Mouse (Mus musculus) frontal cortex, adult 2 months (tissue): ENCODE results near the gene Acot11. TPM values are rescaled to one million over a fixed set of nuclear protein-coding genes. Genes with fewer than 3 reads are reported as not detected.

Experiments used
- DNase-seq, 2 experiments: peaks; one replicate each; pipeline ENCODE4 v3.0.0; 2022; ENCODE audit warnings: low spot score in 1 of 2; ENCODE audit errors: extremely low spot score in 1 of 2
- polyA plus RNA-seq: library from polyadenylated mRNA; depleted of rRNA; stranded (reverse); fragments of >200 nt; gene quantifications from 2 replicates; pipeline ENCODE4 v1.2.3, GENCODE M21; 2012; rRNA removed

Acot11 gene
- polyA plus RNA-seq, result 19.4 and 21.4 TPM in 2 replicates

DNA sequence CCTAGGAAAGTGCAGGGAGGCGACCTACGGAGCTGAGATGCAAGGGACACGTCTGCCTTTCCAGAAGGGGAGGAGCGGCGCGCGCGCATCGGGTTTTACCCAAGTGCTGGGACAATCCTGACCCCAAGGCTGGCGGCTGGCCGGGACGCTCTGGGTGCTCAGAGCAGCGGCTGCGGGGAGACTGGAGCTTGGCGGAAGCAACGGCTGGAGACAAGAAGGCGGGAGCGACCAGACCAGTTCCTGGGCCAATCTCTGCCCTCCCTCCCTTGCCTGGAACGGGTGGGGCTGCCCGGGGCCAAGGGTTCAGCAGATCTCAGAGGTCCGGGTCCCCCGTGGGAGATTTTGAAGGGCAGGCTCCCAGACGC lies at the start of gene Acot11:
Acot11 (minus strand) TSS at position 89 of the 365 bp plus-strand sequence.
- no peak for DNase-seq

DNA sequence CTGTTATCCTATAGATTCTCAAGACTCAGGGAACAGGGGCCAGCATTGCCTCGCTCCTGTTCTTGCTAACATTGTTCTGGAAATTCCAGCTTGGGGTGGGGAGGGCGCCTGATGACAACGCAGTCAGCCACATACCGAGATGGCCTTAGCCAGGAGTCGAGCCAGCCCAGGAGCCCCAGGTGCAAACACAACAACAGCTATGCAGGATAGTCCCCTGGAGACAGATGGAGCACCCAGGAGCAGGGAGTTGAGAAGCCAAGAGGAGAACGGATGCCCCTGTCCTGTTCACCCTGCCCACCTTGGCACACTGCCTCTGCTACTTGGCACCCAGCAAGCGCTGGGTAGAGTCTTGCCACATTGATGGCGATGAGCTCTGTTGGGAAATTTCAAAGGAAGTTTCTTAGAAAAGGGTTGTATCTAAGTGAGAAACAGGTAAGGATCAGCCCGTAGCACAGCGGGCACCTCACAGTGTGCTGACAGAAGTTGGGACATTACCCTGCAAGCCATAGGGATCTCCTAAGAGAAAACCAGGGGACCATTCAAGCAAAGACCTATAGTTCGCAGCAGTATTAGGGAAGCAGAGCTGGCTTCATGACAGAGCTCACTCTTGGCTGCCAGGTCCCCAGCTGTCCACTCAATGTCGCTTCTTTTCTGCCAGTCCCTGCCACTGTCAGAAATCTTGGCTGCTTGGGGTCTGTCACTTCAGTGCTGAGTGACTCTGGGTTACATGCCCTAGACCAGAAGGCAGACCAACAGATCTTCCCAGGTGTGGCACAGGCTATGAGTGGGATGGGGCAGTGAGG lies 43.7 kb upstream of the Acot11 start:
- no peak for DNase-seq

DNA sequence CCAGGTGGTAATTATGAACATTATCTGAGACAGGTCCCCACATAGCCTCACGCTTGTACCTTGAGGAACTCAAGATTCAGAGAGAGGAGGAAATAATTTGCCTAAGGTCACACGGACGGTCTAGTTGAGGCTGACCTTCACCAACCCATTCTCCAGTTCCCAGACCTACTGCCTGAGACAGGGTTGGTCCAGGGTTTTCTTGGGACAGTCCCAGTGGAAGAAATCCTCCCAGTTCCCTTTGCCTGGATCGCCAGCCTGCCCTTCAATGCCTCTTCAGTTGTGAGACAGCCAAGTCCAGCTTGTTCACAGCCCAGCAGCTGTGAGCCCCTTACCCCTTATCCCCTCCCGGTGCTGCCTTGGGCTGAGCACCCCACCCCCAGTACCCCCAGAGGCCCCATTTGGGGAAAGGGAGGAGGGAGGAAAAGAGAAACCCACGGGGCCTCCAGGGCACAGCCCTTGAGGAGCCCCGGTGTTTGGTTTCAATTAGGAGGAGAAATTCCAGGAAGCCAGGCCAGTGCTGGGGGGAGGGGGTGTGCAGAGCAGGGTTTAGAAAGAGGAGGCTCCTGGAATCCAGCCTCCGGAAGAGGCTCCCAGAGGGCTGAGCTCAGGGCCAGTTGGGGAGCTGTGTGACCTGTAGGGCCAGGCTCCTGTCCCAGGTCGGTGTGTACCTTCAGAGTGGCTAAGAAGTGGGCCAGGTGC lies 42.9 kb upstream of the Acot11 start:
- no peak for DNase-seq

- no peak for DNase-seq
These were observed 37.8 kb upstream of the Acot11 start for GRCm38 (mm10) chr4:106842561-106842960.

- no peak for DNase-seq
These were observed 37.1 kb upstream of the Acot11 start for GRCm38 (mm10) chr4:106841856-106842255.

DNA sequence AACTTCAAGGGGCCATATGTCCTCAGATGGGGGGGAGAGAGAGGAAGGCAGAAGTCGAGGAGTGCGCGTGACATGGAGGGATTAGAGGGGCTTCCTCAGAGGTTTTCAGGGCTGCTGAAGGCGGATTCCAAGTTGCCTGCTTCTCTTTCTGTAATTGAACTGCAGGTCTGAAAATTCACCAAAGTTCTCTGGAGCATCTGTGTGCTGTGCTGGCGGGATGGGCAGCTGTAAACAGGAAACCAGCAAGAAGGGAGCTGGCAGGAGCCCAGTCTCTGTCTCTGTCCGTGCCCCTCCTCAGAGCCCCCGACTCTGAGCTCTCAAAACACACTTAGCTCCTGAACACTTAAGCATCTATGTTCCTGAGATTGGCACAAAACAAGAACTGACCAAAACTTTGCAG lies 36.5 kb upstream of the Acot11 start:
- DNase-seq, result no peak

DNA sequence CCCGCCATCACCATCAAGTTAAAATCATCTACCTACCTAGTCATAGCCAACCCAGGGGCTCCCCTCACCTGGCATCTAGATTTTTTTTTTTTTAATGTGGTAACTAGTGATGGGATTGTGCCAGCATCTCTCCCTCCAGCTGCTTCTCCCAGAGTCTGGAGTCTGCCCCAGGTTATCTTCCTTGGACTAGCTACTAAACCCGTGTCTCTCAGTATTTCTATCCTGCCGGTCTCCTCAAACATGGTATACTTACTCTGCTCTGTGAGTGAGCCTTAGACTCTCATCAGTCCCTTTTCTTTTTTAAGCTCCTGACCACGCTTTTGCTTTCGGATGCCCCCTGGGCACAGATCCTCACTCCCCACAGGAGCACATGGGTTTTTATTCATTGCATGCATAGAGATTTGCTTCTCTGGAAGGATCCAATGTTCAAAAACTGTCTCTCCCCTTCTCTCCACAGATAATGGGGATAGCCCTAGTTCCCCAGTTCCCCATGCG lies 35.9 kb upstream of the Acot11 start:
- no peak for DNase-seq

DNA sequence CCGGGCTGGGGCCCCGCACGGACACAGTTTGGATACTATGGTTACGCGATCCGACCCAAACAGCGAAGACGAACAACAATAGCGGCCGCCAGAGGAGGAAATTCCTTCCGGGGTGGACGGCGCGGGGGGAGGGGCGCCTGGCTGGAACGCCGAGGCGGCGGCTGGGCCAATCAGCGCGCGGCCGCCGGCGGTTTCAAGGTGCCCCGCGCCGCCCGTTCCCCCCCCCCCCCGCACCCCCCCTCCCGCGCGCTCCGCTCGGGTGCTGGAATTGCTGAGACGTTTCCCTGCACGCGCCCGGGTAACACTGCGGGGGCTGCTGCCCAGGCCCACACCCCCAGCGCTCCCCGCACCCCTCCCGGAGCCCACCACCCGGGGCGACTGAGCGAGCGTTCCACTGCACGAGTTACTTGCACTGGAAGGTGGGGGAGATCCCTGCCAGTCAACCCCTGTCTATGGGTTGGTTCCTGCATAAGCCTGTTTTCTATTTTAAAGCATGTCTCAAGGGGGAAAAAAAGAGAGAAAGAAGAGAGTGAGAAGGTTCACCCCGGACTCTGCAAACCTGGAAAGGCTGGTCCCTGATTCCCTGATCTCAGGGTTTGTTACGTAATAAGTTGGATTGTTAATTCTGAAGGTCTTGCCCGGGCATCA lies 35.3 kb upstream of the Acot11 start:
- DNase-seq, result peak; percentile 60 to 90

DNA sequence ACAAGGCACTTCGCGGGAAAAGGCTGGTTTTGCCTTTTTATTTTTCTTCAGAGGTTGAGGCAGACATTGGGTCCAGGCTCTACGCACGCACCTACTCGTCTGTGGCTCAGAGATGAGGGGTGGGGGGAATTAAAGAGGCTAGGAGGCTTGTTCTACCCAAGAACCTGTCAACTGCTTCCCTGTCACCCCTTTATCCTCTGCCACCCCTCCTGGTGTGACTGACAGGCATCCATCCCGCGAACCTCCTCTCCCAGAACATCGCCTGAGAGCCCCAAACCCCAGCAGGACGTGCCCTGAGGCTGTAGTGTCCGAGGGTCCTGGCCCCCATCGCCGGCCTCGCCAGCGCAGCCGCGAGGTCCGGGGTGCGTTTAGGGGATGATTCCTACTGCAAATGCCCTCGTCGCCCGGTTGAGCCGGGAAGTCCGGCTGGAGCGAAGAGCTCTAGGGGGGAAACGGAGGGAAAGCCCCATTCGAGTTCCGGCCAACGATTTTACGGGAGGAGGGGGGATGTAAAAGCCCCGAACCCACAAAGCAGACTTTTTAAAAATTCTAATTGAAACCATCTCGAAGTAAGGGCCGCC lies 34.5 kb upstream of the Acot11 start:
- no peak for DNase-seq

- peak; percentile 81 to 97 for DNase-seq
These were observed 33.9 kb upstream of the Acot11 start for GRCm38 (mm10) chr4:106838548-106839253.

GRCm38 (mm10) chr4:106837964-106838363 lies 33.2 kb upstream of the Acot11 start:
- DNase-seq, result peak in 1 of 2 experiments; percentile 70

DNA sequence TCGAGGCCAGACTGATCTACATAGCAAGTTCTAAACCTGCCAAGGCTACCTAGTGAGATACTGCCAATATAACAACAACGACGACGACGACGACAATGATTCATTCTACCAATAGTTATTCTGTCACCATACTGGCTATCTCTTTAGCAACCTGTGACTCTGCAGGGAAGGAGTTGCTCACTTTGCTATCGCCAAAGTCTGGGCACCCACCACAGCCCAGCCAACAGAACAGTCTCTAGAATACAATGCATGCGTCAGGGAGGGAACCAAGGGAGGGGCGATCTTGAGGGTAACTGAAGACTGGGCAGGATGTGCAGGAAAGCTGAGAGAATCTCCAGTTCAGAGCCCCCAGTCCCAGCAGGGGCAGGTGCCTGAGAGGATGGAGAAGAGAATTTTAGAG lies 32.6 kb upstream of the Acot11 start:
- no peak for DNase-seq

DNA sequence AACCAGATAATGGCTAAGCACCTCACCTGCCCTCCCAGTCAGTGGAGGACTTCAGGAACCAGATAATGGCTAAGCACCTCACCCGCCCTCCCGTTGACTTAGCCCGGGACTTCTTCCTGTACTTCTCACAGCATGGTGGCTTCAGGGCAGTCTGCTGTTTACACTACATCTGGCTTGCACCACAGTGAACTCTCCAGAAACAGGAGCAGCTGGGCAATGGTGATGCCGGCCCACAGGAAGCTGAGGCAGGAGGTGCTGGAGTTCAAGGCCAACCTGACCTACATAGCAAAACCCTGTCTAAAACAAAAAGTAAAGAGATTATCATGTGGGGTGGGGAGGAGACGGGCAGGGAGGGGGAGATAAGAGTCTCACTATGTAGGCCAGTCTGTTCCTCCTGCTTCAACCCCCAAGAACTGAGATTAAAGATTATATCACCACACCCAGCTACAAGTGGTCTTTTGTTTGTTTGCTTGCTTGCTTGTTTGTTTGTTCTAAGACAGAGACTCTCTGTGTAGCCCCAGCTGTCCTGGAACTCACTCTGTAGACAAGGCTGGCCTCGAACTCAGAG lies 25.8 kb upstream of the Acot11 start:
- DNase-seq, result no peak

- peak; percentile 46 to 78 for DNase-seq
These were observed 23.1 kb upstream of the Acot11 start for GRCm38 (mm10) chr4:106827738-106828361.

- no peak for DNase-seq
These were observed 20.4 kb upstream of the Acot11 start for GRCm38 (mm10) chr4:106825229-106825628.

DNA sequence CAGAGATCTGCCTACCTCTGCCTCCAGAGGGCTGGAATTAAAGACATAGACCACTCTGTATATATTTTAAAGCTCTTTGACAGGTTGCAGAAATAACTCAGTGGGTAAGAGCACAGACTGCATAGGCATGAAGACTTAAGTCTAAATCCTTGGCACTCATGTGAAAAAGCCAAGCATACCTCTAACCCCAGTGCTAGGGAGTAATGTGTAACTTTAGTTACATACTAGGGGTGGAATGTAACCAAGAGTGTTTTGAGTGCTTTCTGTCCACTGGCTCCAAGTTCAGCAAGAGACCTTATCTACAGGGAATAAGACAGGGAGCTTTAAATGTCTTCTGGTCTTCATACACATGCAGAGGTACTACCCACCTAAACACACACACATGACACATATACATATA lies 14.6 kb upstream of the Acot11 start:
- DNase-seq, result no peak

DNA sequence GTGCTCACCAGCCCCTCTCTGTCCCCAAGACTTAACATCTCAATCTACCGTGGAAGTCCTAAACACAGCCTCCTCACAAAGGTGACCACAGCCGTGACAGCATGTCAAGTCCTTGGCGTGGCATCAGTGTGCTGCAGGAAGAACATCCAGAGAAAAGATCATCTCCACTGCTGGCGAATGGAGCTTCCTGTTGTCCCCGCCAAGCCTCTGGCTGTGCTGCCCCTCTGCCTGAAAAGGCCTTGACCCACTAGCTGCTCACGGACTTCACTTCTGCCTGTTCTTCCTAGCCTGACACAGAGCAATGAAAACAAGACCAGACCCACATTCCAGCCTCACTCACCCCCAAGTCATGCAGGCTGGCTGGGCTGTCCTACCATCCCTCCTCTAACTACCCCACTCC lies 13.5 kb upstream of the Acot11 start:
- no peak for DNase-seq

DNA sequence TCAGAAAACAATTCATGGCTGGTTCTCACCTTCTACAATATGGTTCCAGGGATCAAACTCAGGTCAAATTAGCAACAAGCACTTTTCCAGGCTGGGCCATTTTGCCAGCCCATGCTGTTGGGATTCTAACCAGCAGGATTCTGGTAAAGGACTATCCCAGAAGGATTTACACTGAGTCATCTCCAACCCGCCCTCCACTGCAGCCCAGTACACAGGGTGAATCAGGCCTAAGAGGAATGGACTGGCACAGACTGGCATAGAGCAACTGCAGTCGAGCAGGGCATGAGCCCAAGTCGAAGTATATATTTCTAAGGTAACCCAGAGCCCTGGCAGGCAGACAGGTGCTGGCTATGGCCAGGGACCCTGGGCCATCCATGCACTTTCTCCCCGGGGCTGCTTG lies 12.2 kb upstream of the Acot11 start:
- DNase-seq, result no peak
